Mouse (Mus musculus): ENCODE results near the gene Pacs1. TPM values are rescaled to one million over a fixed set of nuclear protein-coding genes. Genes with fewer than 3 reads are reported as not detected.
"Not testable (repeated sequence)": the region's sequence is repeated elsewhere in the genome, so short reads cannot be mapped to it uniquely, and the experiment has no call there.

Pacs1 gene
- polyA plus RNA-seq, 1 experiment from 2014 or later: 9.3 TPM

DNA sequence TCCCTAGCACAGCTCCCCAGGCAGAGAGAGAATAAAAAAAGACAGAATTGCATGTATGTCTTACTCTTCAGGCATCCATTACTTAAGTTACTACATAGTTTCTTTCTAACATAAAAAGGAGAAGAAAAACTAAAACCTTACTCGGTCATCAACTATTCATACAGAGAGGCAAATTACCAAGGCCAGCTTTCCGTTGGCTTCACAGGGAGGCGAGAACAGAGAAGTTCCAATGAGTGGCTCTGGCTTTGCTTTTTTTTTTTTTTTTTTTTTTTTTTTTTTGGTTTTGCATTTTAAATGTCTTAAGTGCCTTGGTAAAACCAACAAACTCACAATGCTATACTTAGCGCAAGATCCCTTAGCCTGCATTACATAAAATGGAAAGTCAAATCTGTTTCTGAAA lies 40.2 kb downstream of the Pacs1 start:
- TF ChIP-seq EP300 (IDR thresholded peaks at IDR 0.05) (no peak), CTCF (IDR thresholded peaks at IDR 0.05) (no peak)
- 85% methylated on average over 4 of the region's 4 CpGs for WGBS
- no peak for ATAC-seq

DNA sequence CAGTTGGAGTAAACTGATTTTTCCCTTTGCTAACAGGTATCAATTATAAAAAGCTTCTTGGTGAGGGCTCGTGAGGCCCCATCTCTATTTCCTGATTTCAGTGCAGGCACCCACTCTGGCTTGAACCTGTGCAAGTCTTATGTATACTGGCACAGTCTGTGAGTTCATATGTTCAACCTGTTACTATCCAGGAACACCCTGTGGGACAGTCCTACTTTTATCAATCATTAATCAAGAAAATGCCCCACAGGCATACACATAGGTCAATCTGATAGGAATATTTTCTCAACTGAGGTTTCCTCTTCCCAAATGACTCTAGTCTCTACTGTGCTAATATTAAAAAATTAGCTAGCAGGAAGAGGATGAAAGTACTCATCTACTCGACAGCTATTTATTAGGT lies 42.8 kb downstream of the Pacs1 start:
- H3K9ac ChIP-seq (replicated peaks; ENCODE audit: low read depth): no peak overlapping the region
- H3K4me2 ChIP-seq (replicated peaks; ENCODE audit: low read depth, low read length): no peak overlapping the region
- H3K27me3 ChIP-seq (replicated peaks; ENCODE audit: insufficient read depth, low read length): no peaks in the 10 kb centered on the region
- no peak overlapping the region for H3K27ac ChIP-seq (ENCODE audit: low read length)
- ATAC-seq (no peak), DNase-seq (ENCODE audit: low spot score) (no peak)
- TF ChIP-seq CTCF (IDR thresholded peaks at IDR 0.05) (no peak), EP300 (IDR thresholded peaks at IDR 0.05) (no peak)
- H3K4me3 ChIP-seq (ENCODE audit: low read depth, low read length): no peak overlapping the region
- 75% methylated on average over 2 of the region's 2 CpGs for WGBS
- H3K9me3 ChIP-seq (ENCODE audit: low read length): no peaks in the 10 kb centered on the region
- no peaks in the 10 kb centered on the region for H3K36me3 ChIP-seq (ENCODE audit: insufficient read depth, low read length)
- no peaks in the 10 kb centered on the region for H3K4me1 ChIP-seq (ENCODE audit: insufficient read depth, low read depth, low read length)

More for the DNA sequence above, 40.2 kb downstream of the Pacs1 start:
- Histone ChIP-seq H3K9ac (replicated peaks; ENCODE audit: low read depth) (no peak overlapping the region), H3K4me3 (ENCODE audit: low read depth, low read length) (no peak overlapping the region), H3K27ac (ENCODE audit: low read length) (no peak overlapping the region), H3K36me3 (ENCODE audit: insufficient read depth, low read length) (no peaks in the 10 kb centered on the region), H3K27me3 (replicated peaks; ENCODE audit: insufficient read depth, low read length) (no peaks in the 10 kb centered on the region), H3K4me1 (ENCODE audit: insufficient read depth, low read depth, low read length) (no peaks in the 10 kb centered on the region), H3K9me3 (ENCODE audit: low read length) (no peaks in the 10 kb centered on the region), H3K4me2 (replicated peaks; ENCODE audit: low read depth, low read length) (no peak overlapping the region)
- DNase-seq (ENCODE audit: low spot score): no peak

DNA sequence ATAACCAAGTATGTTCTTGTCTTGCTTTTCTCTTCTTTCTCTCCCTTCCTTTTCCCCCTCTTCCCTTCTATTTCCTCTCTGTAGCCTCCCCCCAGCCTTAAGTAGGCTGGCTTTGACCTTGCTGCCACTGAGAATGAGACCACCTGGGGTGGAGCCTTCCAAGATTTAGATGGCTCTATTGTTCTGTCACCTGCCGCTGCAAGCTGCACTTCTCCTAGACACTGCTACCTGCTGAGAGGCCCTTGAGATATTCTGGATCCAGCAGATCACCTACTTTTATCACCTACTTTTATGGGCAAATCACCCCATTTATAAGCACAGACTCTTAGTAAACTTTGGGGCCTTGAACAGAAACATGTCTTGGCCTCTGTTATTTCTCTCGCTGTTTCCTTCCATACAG lies 48.3 kb downstream of the Pacs1 start:
- no peak for TF ChIP-seq CTCF (IDR thresholded peaks at IDR 0.05)
- TF ChIP-seq EP300 (IDR thresholded peaks at IDR 0.05): no peak
- Histone ChIP-seq H3K36me3 (ENCODE audit: insufficient read depth, low read length) (no peaks in the 10 kb centered on the region), H3K9me3 (ENCODE audit: low read length) (no peaks in the 10 kb centered on the region), H3K27ac (ENCODE audit: low read length) (no peak overlapping the region), H3K4me1 (ENCODE audit: insufficient read depth, low read depth, low read length) (no peaks in the 10 kb centered on the region), H3K9ac (replicated peaks; ENCODE audit: low read depth) (no peak overlapping the region), H3K4me2 (replicated peaks; ENCODE audit: low read depth, low read length) (no peak overlapping the region), H3K4me3 (ENCODE audit: low read depth, low read length) (no peak overlapping the region), H3K27me3 (replicated peaks; ENCODE audit: insufficient read depth, low read length) (no peaks in the 10 kb centered on the region)
- WGBS: 68% methylated on average over 2 of the region's 2 CpGs
- no peak for ATAC-seq
- DNase-seq (ENCODE audit: low spot score): no peak

DNA sequence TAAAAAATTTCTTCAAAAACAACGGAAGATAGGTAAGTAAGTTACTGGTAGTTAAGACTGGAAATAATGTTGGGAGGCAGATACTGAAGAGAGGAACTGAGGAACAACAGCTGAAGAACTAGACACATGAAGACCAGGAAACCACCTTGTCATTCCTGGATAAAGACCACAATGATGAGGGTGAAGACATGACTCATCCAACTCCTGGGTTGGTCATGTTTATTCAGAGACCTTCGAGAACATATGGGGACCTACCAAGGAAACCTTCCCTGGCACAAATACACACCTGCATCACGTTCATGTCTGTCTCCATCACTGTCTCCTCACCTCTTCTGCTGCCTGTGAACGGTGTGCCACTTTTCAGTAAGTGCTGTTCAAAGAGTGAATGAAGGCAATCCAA lies 48.8 kb downstream of the Pacs1 start:
- no peak for ATAC-seq

DNA sequence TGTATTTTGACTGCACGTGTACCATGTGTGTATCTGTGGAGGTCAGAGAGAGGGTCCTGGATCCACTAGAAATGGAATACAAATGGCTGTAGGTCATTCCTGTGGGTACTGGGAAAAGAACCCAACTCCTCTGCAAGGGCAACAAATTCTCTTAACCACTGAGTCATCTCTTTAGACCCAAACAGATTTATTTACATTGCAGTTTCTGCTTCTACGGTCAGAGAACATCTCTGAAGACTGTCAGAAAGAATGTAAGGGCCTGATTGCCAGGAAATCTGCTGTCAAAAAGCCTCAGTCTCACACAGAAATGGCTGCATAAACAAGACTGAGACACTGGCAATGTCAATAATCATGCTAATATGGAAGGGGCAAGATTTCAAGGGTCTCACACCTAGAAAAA lies 51.0 kb downstream of the Pacs1 start:
- no peak for TF ChIP-seq CTCF (IDR thresholded peaks at IDR 0.05)
- TF ChIP-seq EP300 (IDR thresholded peaks at IDR 0.05): no peak
- Histone ChIP-seq H3K36me3 (ENCODE audit: insufficient read depth, low read length) (no peaks in the 10 kb centered on the region), H3K9me3 (ENCODE audit: low read length) (no peaks in the 10 kb centered on the region), H3K4me3 (ENCODE audit: low read depth, low read length) (no peak overlapping the region), H3K9ac (replicated peaks; ENCODE audit: low read depth) (no peak overlapping the region), H3K4me2 (replicated peaks; ENCODE audit: low read depth, low read length) (no peak overlapping the region), H3K4me1 (ENCODE audit: insufficient read depth, low read depth, low read length) (no peaks in the 10 kb centered on the region), H3K27me3 (replicated peaks; ENCODE audit: insufficient read depth, low read length) (no peaks in the 10 kb centered on the region), H3K27ac (ENCODE audit: low read length) (no peak overlapping the region)
- ATAC-seq: no peak
- peak; percentile 6 for DNase-seq (ENCODE audit: low spot score)
- WGBS: 42% methylated on average over 2 of the region's 2 CpGs

More for the DNA sequence above, 48.8 kb downstream of the Pacs1 start:
- Histone ChIP-seq H3K9me3 (ENCODE audit: low read length) (no peaks in the 10 kb centered on the region), H3K27me3 (replicated peaks; ENCODE audit: insufficient read depth, low read length) (no peaks in the 10 kb centered on the region), H3K9ac (replicated peaks; ENCODE audit: low read depth) (no peak overlapping the region), H3K4me3 (ENCODE audit: low read depth, low read length) (no peak overlapping the region), H3K36me3 (ENCODE audit: insufficient read depth, low read length) (no peaks in the 10 kb centered on the region), H3K4me2 (replicated peaks; ENCODE audit: low read depth, low read length) (no peak overlapping the region), H3K4me1 (ENCODE audit: insufficient read depth, low read depth, low read length) (no peaks in the 10 kb centered on the region), H3K27ac (ENCODE audit: low read length) (no peak overlapping the region)
- TF ChIP-seq CTCF (IDR thresholded peaks at IDR 0.05): no peak
- no peak for TF ChIP-seq EP300 (IDR thresholded peaks at IDR 0.05)
- no peak for DNase-seq (ENCODE audit: low spot score)
- 79% methylated on average over 4 of the region's 4 CpGs for WGBS

DNA sequence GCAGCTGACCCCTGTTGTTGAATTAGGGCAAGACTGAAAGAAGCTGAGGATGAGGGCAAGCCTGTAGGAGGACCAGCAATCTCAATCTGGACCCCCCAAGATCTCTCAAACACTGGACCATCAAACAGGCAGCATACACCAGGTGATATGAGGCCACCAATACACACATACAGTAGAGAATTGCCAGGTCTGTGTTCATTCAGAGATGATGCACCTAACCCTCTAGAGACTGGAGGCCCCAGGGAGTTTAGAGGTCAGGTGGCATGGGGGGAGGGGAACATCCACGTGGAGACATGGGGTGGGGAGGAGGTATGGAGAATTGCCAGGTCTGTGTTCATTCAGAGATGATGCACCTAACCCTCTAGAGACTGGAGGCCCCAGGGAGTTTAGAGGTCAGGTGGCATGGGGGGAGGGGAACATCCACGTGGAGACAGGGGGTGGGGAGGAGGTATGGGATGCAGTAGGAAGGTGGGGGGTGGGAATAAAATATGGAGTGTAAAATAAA lies 51.6 kb downstream of the Pacs1 start:
- not testable (repeated sequence) for H3K4me3 ChIP-seq (ENCODE audit: low read depth, low read length); H3K4me1 ChIP-seq (ENCODE audit: insufficient read depth, low read depth, low read length); H3K9ac ChIP-seq (replicated peaks; ENCODE audit: low read depth); H3K27ac ChIP-seq (ENCODE audit: low read length); H3K36me3 ChIP-seq (ENCODE audit: insufficient read depth, low read length); ATAC-seq; H3K27me3 ChIP-seq (replicated peaks; ENCODE audit: insufficient read depth, low read length); H3K4me2 ChIP-seq (replicated peaks; ENCODE audit: low read depth, low read length); DNase-seq (ENCODE audit: low spot score); H3K9me3 ChIP-seq (ENCODE audit: low read length)
- 58% methylated on average over 2 of the region's 2 CpGs for WGBS

DNA sequence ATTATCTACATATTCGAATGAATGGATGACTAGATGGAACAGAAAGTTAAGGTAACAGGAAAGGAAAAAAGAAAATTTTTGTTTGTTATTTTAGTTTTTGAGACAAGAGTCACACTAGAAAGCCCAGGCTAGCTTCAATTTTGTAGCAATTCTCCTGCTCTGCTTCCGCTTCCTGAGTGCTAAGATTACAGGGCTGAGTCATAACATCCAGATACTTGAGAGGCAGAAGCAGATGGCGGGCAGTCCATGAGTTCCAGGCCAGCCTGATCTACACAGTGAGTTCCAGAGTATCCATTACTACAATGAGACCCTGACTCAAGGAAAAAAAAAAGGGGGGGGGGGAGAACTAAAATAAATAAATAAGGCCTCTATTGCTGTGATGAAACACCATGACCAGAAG lies 52.5 kb downstream of the Pacs1 start:
- WGBS: 80% methylated on average over 3 of the region's 3 CpGs
- no peak for ATAC-seq
- no peak overlapping the region for H3K4me3 ChIP-seq (ENCODE audit: low read depth, low read length)
- TF ChIP-seq CTCF (IDR thresholded peaks at IDR 0.05) (no peak), EP300 (IDR thresholded peaks at IDR 0.05) (no peak)
- H3K4me1 ChIP-seq (ENCODE audit: insufficient read depth, low read depth, low read length): no peaks in the 10 kb centered on the region
- no peak overlapping the region for H3K9ac ChIP-seq (replicated peaks; ENCODE audit: low read depth)
- H3K36me3 ChIP-seq (ENCODE audit: insufficient read depth, low read length): no peaks in the 10 kb centered on the region
- H3K4me2 ChIP-seq (replicated peaks; ENCODE audit: low read depth, low read length): no peak overlapping the region
- DNase-seq (ENCODE audit: low spot score): no peak
- no peak overlapping the region for H3K27ac ChIP-seq (ENCODE audit: low read length)
- H3K9me3 ChIP-seq (ENCODE audit: low read length): no peaks in the 10 kb centered on the region
- no peaks in the 10 kb centered on the region for H3K27me3 ChIP-seq (replicated peaks; ENCODE audit: insufficient read depth, low read length)

Data from lung, postnatal 0 days (tissue).